Mouse (Mus musculus): ENCODE data around the gene Zfp583. TPM values are rescaled to one million over a fixed set of nuclear protein-coding genes. Genes with fewer than 3 reads are reported as not detected.

The Zfp583 gene
- polyA plus RNA-seq, 1 experiment = 0.56 TPM

GRCm38 (mm10) chr7:6265695-6266094 is 65.4 kb downstream of the Zfp583 start:
- H3K36me3 ChIP-seq (ENCODE audit: control insufficient read depth, insufficient read depth, low read length) = no peaks in the 10 kb centered on the region
- H3K27me3 ChIP-seq (ENCODE audit: control insufficient read depth, insufficient read depth, low read length) = no peaks in the 10 kb centered on the region
- no peak overlapping the region for H3K27ac ChIP-seq (ENCODE audit: insufficient read depth, low read length)
- TF ChIP-seq POLR2A (IDR thresholded peaks at IDR 0.05; ENCODE audit: low read depth, low read length) (no peak), CTCF (IDR thresholded peaks at IDR 0.05; ENCODE audit: extremely low read depth, insufficient read depth, insufficient read length, insufficient replicate concordance) (no peak)
- H3K4me3 ChIP-seq (ENCODE audit: extremely low read depth, insufficient read depth, insufficient read length) = no peak overlapping the region
- no peaks in the 10 kb centered on the region for H3K4me1 ChIP-seq (ENCODE audit: control insufficient read depth, insufficient read depth, insufficient read length)
- DNase-seq (ENCODE audit: low read depth in 1 of 2, low spot score in 2 of 2) = no peak
- WGBS = 67% methylated on average over 8 of the region's 8 CpGs

Other genes with a start within 250 kb of the Zfp583 start
- 34.5 and 43.2 TPM in 2 replicates for gene Zfp787, start 175.3 kb downstream of the Zfp583 start, polyA plus RNA-seq (2012; rRNA removed)
- 20.2 and 29.7 TPM in 2 replicates for gene Zfp444, start 159.1 kb downstream of the Zfp583 start, polyA plus RNA-seq (2012; rRNA removed)
- not detected in 2 replicates for gene Galp, start 134.2 kb downstream of the Zfp583 start, polyA plus RNA-seq (2012; rRNA removed)
- not detected in 2 replicates for gene Zscan5b, start 109.0 kb downstream of the Zfp583 start, polyA plus RNA-seq (2012; rRNA removed)
- gene Epp13, start 78.6 kb downstream of the Zfp583 start, polyA plus RNA-seq (2012; rRNA removed) = not detected in 2 replicates
- 0.35 and 0.44 TPM in 2 replicates for gene Zfp667, start 44.7 kb downstream of the Zfp583 start, polyA plus RNA-seq (2012; rRNA removed)
- gene Gm3854, start 12.5 kb upstream of the Zfp583 start, polyA plus RNA-seq (2012; rRNA removed) = 0.02 and 0.08 TPM in 2 replicates
- 0.13 and 0.29 TPM in 2 replicates for gene Zfp78, start 32.0 kb upstream of the Zfp583 start, polyA plus RNA-seq (2012; rRNA removed)
- 1.3 and 1.4 TPM in 2 replicates for gene Zfp28, start 52.0 kb upstream of the Zfp583 start, polyA plus RNA-seq (2012; rRNA removed)
- gene Smim17, start 67.4 kb upstream of the Zfp583 start, polyA plus RNA-seq (2012; rRNA removed) = not detected in 2 replicates
- gene Gm20715, start 79.0 kb upstream of the Zfp583 start, polyA plus RNA-seq (2012; rRNA removed) = not detected in 2 replicates
- not detected in 2 replicates for gene Olfr1344, start 107.4 kb upstream of the Zfp583 start, polyA plus RNA-seq (2012; rRNA removed)
- gene Olfr1336, start 124.9 kb upstream of the Zfp583 start, polyA plus RNA-seq (2012; rRNA removed) = not detected in 2 replicates
- gene Olfr1346, start 135.8 kb upstream of the Zfp583 start, polyA plus RNA-seq (2012; rRNA removed) = not detected in 2 replicates
- gene Olfr5, start 155.7 kb upstream of the Zfp583 start, polyA plus RNA-seq (2012; rRNA removed) = not detected in 2 replicates
- not detected in 2 replicates for gene Olfr1347, start 168.5 kb upstream of the Zfp583 start, polyA plus RNA-seq (2012; rRNA removed)
- gene Olfr1348, start 177.5 kb upstream of the Zfp583 start, polyA plus RNA-seq (2012; rRNA removed) = not detected in 2 replicates
- gene Olfr1349, start 191.7 kb upstream of the Zfp583 start, polyA plus RNA-seq (2012; rRNA removed) = not detected in 2 replicates
- gene Olfr1350, start 233.6 kb upstream of the Zfp583 start, polyA plus RNA-seq (2012; rRNA removed) = not detected in 2 replicates

Data from spleen, adult 2 months (tissue).